Mouse (Mus musculus) liver, embryonic 13.5 days (tissue): ENCODE data around the gene Gas2l2. TPM values are rescaled to one million over a fixed set of nuclear protein-coding genes. Genes with fewer than 3 reads are reported as not detected.

Source experiments
- ATAC-seq: fragments of 200-750 bp; cut with Nextera tagmentation; 2 replicates; pipeline ENCODE4 v1.8.0; 2017; ENCODE audit warnings: low read depth, mild to moderate bottlenecking, moderate number of reproducible peaks, moderate library complexity
- DNase-seq: peaks from one replicate; pipeline ENCODE4 v3.0.0; 2022
- H3K27ac ChIP-seq: fragments of 300-500 bp; sonication (generic); 2 replicates; pipeline ENCODE4 v1.5.1; 2015; ENCODE audit warnings: moderate library complexity, mild to moderate bottlenecking, inconsistent platforms
- H3K27me3 ChIP-seq: fragments of 300-500 bp; sonication (generic); 2 replicates; pipeline ENCODE4 v1.6.1; 2015; ENCODE audit warnings: mild to moderate bottlenecking, inconsistent platforms
- H3K36me3 ChIP-seq: fragments of 300-500 bp; sonication (generic); 2 replicates; pipeline ENCODE4 v1.6.1; 2015; ENCODE audit warnings: mild to moderate bottlenecking, inconsistent platforms
- H3K4me1 ChIP-seq: fragments of 300-500 bp; sonication (generic); replicated peaks from 2 replicates; pipeline ENCODE4 v1.6.1; 2015; ENCODE audit warnings: inconsistent platforms
- H3K4me2 ChIP-seq: fragments of 300-500 bp; sonication (generic); 2 replicates; pipeline ENCODE4 v1.6.1; 2015; ENCODE audit warnings: inconsistent platforms, mild to moderate bottlenecking, moderate library complexity
- H3K4me3 ChIP-seq: fragments of 300-500 bp; sonication (generic); replicated peaks from 2 replicates; pipeline ENCODE4 v1.5.1; 2015; ENCODE audit warnings: mild to moderate bottlenecking, inconsistent platforms
- H3K9ac ChIP-seq: fragments of 300-500 bp; sonication (generic); 2 replicates; pipeline ENCODE4 v1.6.1; 2015; ENCODE audit warnings: mild to moderate bottlenecking, inconsistent platforms
- H3K9me3 ChIP-seq: fragments of 300-500 bp; sonication (generic); replicated peaks from 2 replicates; pipeline ENCODE4 v1.6.1; 2016; ENCODE audit warnings: inconsistent platforms
- WGBS: fragments of 180-500 bp; shearing (Covaris S2); methylation state at CpG from one replicate; pipeline ENCODE4 v1.1.7; 2015; ENCODE audit not compliant: insufficient replicate concordance; 5-methylcytosine and 5-hydroxymethylcytosine counted together
- polyA plus RNA-seq: library from polyadenylated mRNA; unstranded; fragments of >200 nt; fragmentation: Nextera tagmentation; extraction: Ambion mirVana; gene quantifications from 2 replicates; pipeline ENCODE4 v1.2.1, GENCODE M21; 2015

The Gas2l2 gene
- polyA plus RNA-seq, 1 experiment from 2014 or later: not detected

- ATAC-seq (no peak), DNase-seq (no peak)
- H3K27ac ChIP-seq: no peak overlapping the region
- H3K4me3 ChIP-seq: no peak overlapping the region
- H3K36me3 ChIP-seq: no peaks in the 10 kb centered on the region
- WGBS: 34% methylated on average over 7 of the region's 7 CpGs
- H3K9me3 ChIP-seq: no peaks in the 10 kb centered on the region
- H3K27me3 ChIP-seq: peaks cover 37% of the 10 kb centered on the region
- no peak overlapping the region for H3K4me2 ChIP-seq
- H3K9ac ChIP-seq: no peak overlapping the region
- H3K4me1 ChIP-seq: peaks cover 26% of the 10 kb centered on the region
Observed at GRCm38 (mm10) chr11:83457257-83457656, 28.0 kb upstream of the Gas2l2 start.

- H3K36me3 ChIP-seq: no peaks in the 10 kb centered on the region
- 43% methylated on average over 3 of the region's 3 CpGs for WGBS
- H3K27me3 ChIP-seq: peaks cover 21% of the 10 kb centered on the region
- ATAC-seq: no peak
- peaks cover 26% of the 10 kb centered on the region for H3K4me1 ChIP-seq
- no peak overlapping the region for H3K9ac ChIP-seq
- H3K27ac ChIP-seq: no peak overlapping the region
- DNase-seq: no peak
- H3K9me3 ChIP-seq: no peaks in the 10 kb centered on the region
- no peak overlapping the region for H3K4me3 ChIP-seq
- H3K4me2 ChIP-seq: no peak overlapping the region
Observed at GRCm38 (mm10) chr11:83455608-83456007, 26.4 kb upstream of the Gas2l2 start.

GRCm38 (mm10) chr11:83454548-83454947 lies 25.3 kb upstream of the Gas2l2 start:
- DNase-seq (no peak), ATAC-seq (peak; percentile 50; the same call in 1 of the 2 replicates)
- Histone ChIP-seq H3K9me3 (no peaks in the 10 kb centered on the region), H3K27me3 (peaks cover 11% of the 10 kb centered on the region), H3K9ac (no peak overlapping the region), H3K4me2 (0 out of 2 replicates have a peak overlapping the region, but pooled peaks have one; percentile 2), H3K27ac (no peak overlapping the region), H3K36me3 (no peaks in the 10 kb centered on the region), H3K4me1 (peaks cover 27% of the 10 kb centered on the region), H3K4me3 (no peak overlapping the region)
- 4% methylated on average over 4 of the region's 4 CpGs for WGBS

DNA sequence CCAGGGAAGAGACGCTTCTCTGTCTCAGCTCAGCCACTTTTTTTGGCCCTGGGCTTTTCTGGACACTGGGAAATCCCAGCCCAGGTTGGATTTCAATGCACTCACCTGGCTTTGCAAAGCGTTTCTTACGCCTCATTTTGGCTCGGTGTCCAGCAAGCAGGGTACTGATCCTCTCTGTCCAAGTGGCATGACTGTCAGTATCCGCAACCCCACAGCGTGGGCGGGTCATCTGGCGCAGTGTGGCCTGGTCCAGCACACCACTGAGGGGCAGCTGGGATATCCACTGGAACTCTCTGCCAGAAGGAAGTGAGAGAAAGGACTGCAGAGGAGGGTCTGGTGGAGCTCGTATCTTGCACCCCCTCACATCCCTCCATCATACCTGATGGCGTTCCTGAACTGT lies 22.0 kb upstream of the Gas2l2 start:
- no peaks in the 10 kb centered on the region for H3K36me3 ChIP-seq
- peaks cover 50% of the 10 kb centered on the region for H3K4me1 ChIP-seq
- H3K9me3 ChIP-seq: no peaks in the 10 kb centered on the region
- no peak for DNase-seq
- no peak overlapping the region for H3K4me3 ChIP-seq
- no peak overlapping the region for H3K27ac ChIP-seq
- H3K9ac ChIP-seq: no peak overlapping the region
- no peak for ATAC-seq
- peaks cover 16% of the 10 kb centered on the region for H3K27me3 ChIP-seq
- no peak overlapping the region for H3K4me2 ChIP-seq
- 80% methylated on average over 10 of the region's 10 CpGs for WGBS

DNA sequence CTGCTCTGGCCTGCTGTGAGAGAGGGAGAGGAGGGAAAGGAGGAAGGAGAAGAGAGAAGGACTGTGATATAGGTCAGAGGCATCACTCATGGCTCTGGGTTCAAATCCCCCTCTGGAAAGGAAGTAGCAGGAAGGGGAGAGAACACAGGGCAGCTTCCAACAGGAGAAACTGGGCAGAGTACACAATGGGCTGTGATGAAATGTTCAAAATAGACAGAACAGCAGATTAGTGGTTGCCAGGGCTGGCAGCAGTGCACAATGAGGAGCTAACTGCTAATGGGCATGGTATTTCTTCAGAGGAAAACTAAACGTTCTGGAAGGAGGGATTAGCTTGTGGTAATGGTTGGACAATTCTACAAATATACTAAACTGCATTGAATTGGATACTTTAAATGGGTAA lies 21.3 kb upstream of the Gas2l2 start:
- no peak for DNase-seq
- no peak for ATAC-seq
- H3K9me3 ChIP-seq: no peaks in the 10 kb centered on the region
- no peak overlapping the region for H3K27ac ChIP-seq
- no peak overlapping the region for H3K4me3 ChIP-seq
- H3K36me3 ChIP-seq: no peaks in the 10 kb centered on the region
- H3K9ac ChIP-seq: no peak overlapping the region
- peaks cover 43% of the 10 kb centered on the region for H3K4me1 ChIP-seq
- no peak overlapping the region for H3K4me2 ChIP-seq
- WGBS: 36% methylated on average over 1 of the region's 1 CpGs
- H3K27me3 ChIP-seq: peaks cover 21% of the 10 kb centered on the region

DNA sequence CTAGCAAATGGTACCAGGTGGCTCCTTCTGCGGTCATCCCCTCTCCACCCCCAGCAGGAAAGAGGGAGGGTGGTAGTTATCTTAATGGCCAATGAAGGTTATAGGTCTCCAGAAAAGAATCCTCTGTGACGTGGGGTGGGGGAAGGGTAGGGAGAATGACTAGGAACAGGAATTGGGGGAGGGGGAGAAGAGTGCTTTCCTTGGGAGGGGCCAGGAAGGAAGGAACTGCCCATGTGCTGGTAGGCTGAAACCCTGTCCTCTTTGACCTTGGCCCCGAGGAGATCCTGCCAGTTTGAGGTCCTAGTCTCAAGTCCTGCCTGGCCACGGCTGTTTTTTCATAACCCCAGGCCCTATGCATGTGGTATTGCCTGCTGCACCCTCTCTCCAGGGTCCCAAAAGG lies 20.0 kb upstream of the Gas2l2 start:
- ATAC-seq: no peak
- H3K4me3 ChIP-seq: no peak overlapping the region
- H3K27ac ChIP-seq: no peak overlapping the region
- DNase-seq: no peak
- WGBS: 26% methylated on average over 4 of the region's 4 CpGs
- no peak overlapping the region for H3K4me2 ChIP-seq
- peaks cover 31% of the 10 kb centered on the region for H3K27me3 ChIP-seq
- H3K9ac ChIP-seq: no peak overlapping the region
- H3K9me3 ChIP-seq: no peaks in the 10 kb centered on the region
- no peaks in the 10 kb centered on the region for H3K36me3 ChIP-seq
- peaks cover 37% of the 10 kb centered on the region for H3K4me1 ChIP-seq

DNA sequence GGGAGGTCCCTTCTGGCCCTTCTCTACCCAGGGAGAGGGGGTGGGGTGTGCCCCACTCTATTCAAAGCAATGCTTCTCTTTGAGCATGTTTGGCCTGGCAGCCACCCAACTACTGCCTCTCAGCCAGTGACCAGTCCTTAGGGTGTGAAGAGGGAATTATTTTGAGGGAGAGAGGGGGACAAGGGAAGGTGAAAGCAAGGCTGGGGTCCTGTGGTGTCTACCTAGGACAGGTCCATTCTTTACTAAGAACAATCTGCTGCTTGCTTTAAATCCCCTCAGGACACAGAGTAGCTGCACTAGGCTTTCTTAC lies 19.6 kb upstream of the Gas2l2 start:
- H3K4me1 ChIP-seq: peaks cover 36% of the 10 kb centered on the region
- no peak overlapping the region for H3K4me3 ChIP-seq
- H3K9ac ChIP-seq: no peak overlapping the region
- DNase-seq (no peak), ATAC-seq (no peak)
- peaks cover 35% of the 10 kb centered on the region for H3K27me3 ChIP-seq
- no peaks in the 10 kb centered on the region for H3K9me3 ChIP-seq
- H3K4me2 ChIP-seq: no peak overlapping the region
- H3K27ac ChIP-seq: no peak overlapping the region
- no peaks in the 10 kb centered on the region for H3K36me3 ChIP-seq

DNA sequence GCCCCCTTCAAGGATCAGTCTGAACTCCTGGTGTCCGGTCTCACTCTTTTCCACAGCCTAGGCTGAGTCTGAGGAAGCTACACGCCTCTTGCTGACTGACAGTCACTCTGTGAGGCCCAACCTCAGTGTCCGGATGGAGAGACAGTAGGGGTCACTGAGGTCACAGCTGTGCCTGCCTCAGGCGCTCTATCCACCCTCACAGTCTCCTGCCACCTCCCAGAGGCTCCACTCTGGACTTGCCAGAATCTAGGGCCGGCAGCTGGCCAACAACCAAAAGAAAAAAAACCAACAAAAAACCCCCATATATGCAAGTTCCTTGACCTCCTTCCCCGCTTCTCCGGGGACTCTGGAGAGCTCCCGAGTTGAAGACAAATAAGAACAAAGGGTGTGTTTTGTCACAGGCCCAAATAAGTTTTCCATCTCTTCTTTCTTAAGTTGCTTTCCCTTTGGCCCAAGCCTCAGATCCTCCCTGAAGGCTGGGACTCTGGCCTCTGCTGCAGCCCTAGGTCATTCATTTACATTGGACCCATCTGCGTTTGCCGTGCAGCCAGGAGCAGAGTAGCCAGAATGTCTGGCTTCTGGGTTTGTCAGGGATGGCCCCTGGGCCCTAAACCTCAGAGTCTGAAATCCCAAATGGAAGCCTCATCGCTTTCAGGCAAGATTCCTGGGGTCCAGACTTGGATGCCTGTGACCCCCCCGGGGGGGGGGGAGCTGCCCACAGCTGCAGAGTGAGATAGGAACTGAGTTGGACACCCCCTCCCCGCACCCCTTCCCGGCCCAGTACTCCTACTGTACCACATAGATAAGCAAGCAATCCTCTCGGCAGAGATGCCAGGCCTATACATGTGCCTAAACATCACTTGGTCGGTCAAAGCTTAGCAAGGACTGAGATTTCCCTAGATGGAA lies 19.0 kb upstream of the Gas2l2 start:
- Histone ChIP-seq H3K27ac (no peak overlapping the region), H3K4me3 (no peak overlapping the region), H3K4me1 (peaks cover 41% of the 10 kb centered on the region), H3K9ac (no peak overlapping the region), H3K36me3 (no peaks in the 10 kb centered on the region), H3K4me2 (no peak overlapping the region), H3K27me3 (peaks cover 41% of the 10 kb centered on the region), H3K9me3 (no peaks in the 10 kb centered on the region)
- ATAC-seq: peak; percentile 29; the same call in 1 of the 2 replicates
- DNase-seq: no peak
- 30% methylated on average over 16 of the region's 16 CpGs for WGBS

GRCm38 (mm10) chr11:83447612-83448011 lies 18.4 kb upstream of the Gas2l2 start:
- Histone ChIP-seq H3K27me3 (peaks cover 48% of the 10 kb centered on the region), H3K36me3 (no peaks in the 10 kb centered on the region), H3K4me1 (peaks cover 45% of the 10 kb centered on the region), H3K27ac (no peak overlapping the region), H3K4me3 (no peak overlapping the region), H3K9ac (no peak overlapping the region), H3K9me3 (no peaks in the 10 kb centered on the region), H3K4me2 (no peak overlapping the region)
- DNase-seq: no peak
- ATAC-seq: no peak
- 62% methylated on average over 10 of the region's 10 CpGs for WGBS

GRCm38 (mm10) chr11:83445001-83445400 lies 15.7 kb upstream of the Gas2l2 start:
- no peaks in the 10 kb centered on the region for H3K36me3 ChIP-seq
- H3K4me2 ChIP-seq: peak overlapping the region; percentile 47
- no peak for ATAC-seq
- H3K4me3 ChIP-seq: peak overlapping the region; percentile 17; the same call in 1 of the 2 replicates
- H3K9me3 ChIP-seq: no peaks in the 10 kb centered on the region
- no peak overlapping the region for H3K27ac ChIP-seq
- no peak overlapping the region for H3K9ac ChIP-seq
- DNase-seq: no peak
- peaks cover 60% of the 10 kb centered on the region for H3K4me1 ChIP-seq
- WGBS: 15% methylated on average over 19 of the region's 19 CpGs
- H3K27me3 ChIP-seq: peaks cover 66% of the 10 kb centered on the region

- Histone ChIP-seq H3K36me3 (no peaks in the 10 kb centered on the region), H3K9me3 (no peaks in the 10 kb centered on the region), H3K4me1 (peaks cover 56% of the 10 kb centered on the region), H3K27me3 (peaks cover 69% of the 10 kb centered on the region), H3K9ac (no peak overlapping the region), H3K4me2 (no peak overlapping the region), H3K27ac (no peak overlapping the region), H3K4me3 (no peak overlapping the region)
- DNase-seq (no peak), ATAC-seq (no peak)
- 4% methylated on average over 7 of the region's 7 CpGs for WGBS
Observed at GRCm38 (mm10) chr11:83443824-83444223, 14.6 kb upstream of the Gas2l2 start.
